Mouse (Mus musculus) stomach, postnatal 0 days (tissue): ENCODE data around the gene Pif1.

ENCODE experiments used
- CTCF ChIP-seq: IDR thresholded peaks from 2 replicates; pipeline ENCODE4 v1.5.1; 2016; ENCODE audit warnings: antibody characterized with exemption, low read depth, mild to moderate bottlenecking, moderate library complexity
- EP300 ChIP-seq: optimal IDR thresholded peaks from 2 replicates; pipeline ENCODE3; 2016; ENCODE audit warnings: antibody characterized with exemption

DNA sequence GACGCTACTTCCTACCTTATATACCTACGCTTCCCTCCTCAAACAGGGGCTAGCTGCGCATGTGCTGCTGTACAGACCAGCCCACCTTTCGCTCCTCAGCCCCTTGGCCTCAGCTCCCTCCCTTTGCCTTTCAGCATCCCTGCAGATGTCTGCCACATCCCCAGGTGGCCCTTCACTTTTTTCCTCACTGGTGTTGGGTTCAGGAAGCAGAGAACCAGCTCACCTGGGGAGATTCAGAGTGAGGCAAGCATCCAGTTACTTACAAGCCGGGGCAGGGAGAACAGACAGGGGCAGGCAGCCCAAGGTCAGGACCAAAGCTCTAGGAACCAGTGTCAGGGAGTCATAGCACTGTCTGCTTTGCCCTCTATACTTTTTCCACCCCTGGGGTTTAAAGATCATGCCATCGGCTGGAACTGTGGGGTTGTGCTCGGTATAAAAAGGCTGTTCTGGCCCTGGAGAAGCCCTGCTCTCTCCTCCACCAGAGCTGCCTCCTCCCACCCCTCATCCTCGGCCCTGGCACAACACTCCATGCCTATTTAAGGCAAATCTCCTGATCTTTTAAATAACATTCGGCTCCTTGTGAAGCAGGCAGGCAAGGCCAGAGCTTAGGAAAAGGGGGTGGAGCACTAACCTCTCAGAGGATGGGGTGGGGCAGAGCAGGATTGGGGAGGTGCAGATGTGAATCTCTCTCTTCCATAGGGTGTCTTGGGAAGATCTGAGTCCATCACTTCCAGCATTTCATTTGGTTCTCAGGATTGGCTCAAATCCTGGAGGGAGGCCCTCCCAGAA, 19.6 kb downstream of the Pif1 start:
- TF ChIP-seq EP300 (no peak), CTCF (no peak)
